Mouse (Mus musculus) heart, embryonic 12.5 days (tissue): ENCODE data around the gene Mettl2. TPM values are rescaled to one million over a fixed set of nuclear protein-coding genes. Genes with fewer than 3 reads are reported as not detected.

Source experiments
- ATAC-seq: fragments of 200-750 bp; cut with Nextera tagmentation; 2 replicates; pipeline ENCODE4 v1.8.0; 2017; ENCODE audit warnings: moderate TSS enrichment, moderate library complexity; ENCODE audit not compliant: insufficient number of reproducible peaks, low FRiP score
- H3K27ac ChIP-seq: fragments of 300-500 bp; sonication (generic); 2 replicates; pipeline ENCODE4 v1.5.1; 2016; ENCODE audit warnings: mild to moderate bottlenecking, moderate library complexity; ENCODE audit not compliant: poor library complexity, severe bottlenecking
- H3K27me3 ChIP-seq: fragments of 300-500 bp; sonication (generic); replicated peaks from 2 replicates; pipeline ENCODE4 v1.6.1; 2016; ENCODE audit warnings: mild to moderate bottlenecking, moderate library complexity
- H3K36me3 ChIP-seq: fragments of 300-500 bp; sonication (generic); 2 replicates; pipeline ENCODE4 v1.6.1; 2016; ENCODE audit warnings: mild to moderate bottlenecking, moderate library complexity
- H3K4me1 ChIP-seq: fragments of 300-500 bp; sonication (generic); replicated peaks from 2 replicates; pipeline ENCODE4 v1.6.1; 2016; ENCODE audit warnings: mild to moderate bottlenecking
- H3K4me2 ChIP-seq: fragments of 300-500 bp; sonication (generic); 2 replicates; pipeline ENCODE4 v1.6.1; 2016; ENCODE audit warnings: mild to moderate bottlenecking, moderate library complexity
- H3K4me3 ChIP-seq: fragments of 300-500 bp; sonication (generic); 2 replicates; pipeline ENCODE4 v1.5.1; 2016; ENCODE audit warnings: mild to moderate bottlenecking
- H3K9ac ChIP-seq: fragments of 300-500 bp; sonication (generic); 2 replicates; pipeline ENCODE4 v1.6.1; 2016; ENCODE audit warnings: mild to moderate bottlenecking, moderate library complexity
- H3K9me3 ChIP-seq: fragments of 300-500 bp; sonication (generic); replicated peaks from 2 replicates; pipeline ENCODE4 v1.6.1; 2016; ENCODE audit warnings: mild to moderate bottlenecking, moderate library complexity
- WGBS: fragments of 180-500 bp; shearing (Covaris S2); methylation state at CpG from one replicate; pipeline ENCODE4 v1.1.7; 2016; 5-methylcytosine and 5-hydroxymethylcytosine counted together
- polyA plus RNA-seq: library from polyadenylated mRNA; unstranded; fragments of >200 nt; fragmentation: Nextera tagmentation; extraction: Ambion mirVana; gene quantifications from 2 replicates; pipeline ENCODE4 v1.2.1, GENCODE M21; 2016

Mettl2 gene
- polyA plus RNA-seq, 1 experiment from 2014 or later, result 28.6 TPM

DNA sequence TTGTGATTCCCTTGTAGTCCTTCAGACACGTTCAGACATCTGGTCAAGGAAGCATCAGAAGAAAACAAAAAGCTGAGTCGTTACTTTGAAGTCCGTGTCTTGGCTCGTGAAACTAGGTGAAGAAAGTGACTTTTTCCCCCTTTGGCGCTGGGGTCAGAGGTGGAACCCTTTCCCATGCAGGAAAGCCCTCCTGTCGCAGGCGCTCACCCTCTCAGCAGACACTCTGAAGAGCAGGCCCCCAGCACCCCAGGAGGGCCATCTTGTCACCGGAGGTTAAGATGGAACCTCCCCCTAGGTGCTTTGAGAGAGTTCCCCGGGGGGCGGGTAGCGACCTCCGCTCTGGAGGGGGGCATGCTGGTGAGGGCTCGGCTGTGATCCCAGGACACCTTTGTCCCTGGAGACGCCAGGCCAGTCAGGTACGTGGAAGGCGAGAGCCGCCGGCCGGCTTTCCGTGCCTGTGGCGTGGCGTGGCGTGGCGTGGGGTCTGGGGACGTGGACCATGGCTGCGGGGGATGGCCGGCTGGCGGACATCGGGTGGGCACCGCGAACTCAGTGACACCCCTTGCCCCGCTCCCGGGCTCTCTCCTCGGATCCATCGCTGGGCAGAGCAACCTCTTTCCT lies 54.4 kb downstream of the Mettl2 start:
- Histone ChIP-seq H3K4me2 (peak overlapping the region; percentile 87), H3K27ac (peak overlapping the region; percentile 98), H3K9ac (peak overlapping the region; percentile 97), H3K36me3 (peaks cover 13% of the 10 kb centered on the region), H3K9me3 (no peaks in the 10 kb centered on the region), H3K27me3 (no peaks in the 10 kb centered on the region), H3K4me1 (peaks cover 25% of the 10 kb centered on the region), H3K4me3 (peak overlapping the region; percentile 85)
- 2% methylated on average over 35 of the region's 35 CpGs for WGBS
- peak; percentile 33 for ATAC-seq

DNA sequence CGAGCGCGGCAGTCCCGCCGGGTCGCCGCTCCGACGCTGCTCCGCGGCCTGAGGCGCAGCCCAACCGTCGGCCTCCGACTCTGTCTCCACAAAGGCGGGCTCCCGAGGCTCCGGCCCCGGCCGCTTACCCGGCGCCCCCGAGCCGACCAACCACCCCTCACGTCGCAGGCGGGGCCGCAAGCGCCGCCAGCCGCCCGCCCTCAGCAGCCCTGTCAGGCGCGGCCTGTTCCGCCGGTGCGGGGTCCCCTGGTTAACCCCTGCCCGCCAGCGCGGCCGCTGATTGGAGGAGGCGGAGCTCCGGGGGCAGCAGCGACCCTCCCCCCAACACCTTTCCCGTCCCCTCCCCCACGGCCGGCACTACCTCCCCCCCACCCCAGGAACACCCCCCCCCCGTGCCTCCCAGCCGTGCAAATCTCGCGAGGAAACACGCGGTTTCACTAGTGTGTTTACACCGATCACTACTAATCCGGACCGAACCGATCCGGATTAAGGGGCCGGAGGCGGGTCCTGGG lies 55.0 kb downstream of the Mettl2 start:
- peak overlapping the region; percentile 99 for H3K9ac ChIP-seq
- peak overlapping the region; percentile 87 for H3K4me2 ChIP-seq
- peak; percentile 95 for ATAC-seq
- H3K4me1 ChIP-seq, result peaks cover 25% of the 10 kb centered on the region
- under 1% methylated on average over 54 of the region's 60 CpGs for WGBS
- no peaks in the 10 kb centered on the region for H3K9me3 ChIP-seq
- peaks cover 17% of the 10 kb centered on the region for H3K36me3 ChIP-seq
- peak overlapping the region; percentile 85 for H3K4me3 ChIP-seq
- peak overlapping the region; percentile 98 for H3K27ac ChIP-seq
- H3K27me3 ChIP-seq, result no peaks in the 10 kb centered on the region

DNA sequence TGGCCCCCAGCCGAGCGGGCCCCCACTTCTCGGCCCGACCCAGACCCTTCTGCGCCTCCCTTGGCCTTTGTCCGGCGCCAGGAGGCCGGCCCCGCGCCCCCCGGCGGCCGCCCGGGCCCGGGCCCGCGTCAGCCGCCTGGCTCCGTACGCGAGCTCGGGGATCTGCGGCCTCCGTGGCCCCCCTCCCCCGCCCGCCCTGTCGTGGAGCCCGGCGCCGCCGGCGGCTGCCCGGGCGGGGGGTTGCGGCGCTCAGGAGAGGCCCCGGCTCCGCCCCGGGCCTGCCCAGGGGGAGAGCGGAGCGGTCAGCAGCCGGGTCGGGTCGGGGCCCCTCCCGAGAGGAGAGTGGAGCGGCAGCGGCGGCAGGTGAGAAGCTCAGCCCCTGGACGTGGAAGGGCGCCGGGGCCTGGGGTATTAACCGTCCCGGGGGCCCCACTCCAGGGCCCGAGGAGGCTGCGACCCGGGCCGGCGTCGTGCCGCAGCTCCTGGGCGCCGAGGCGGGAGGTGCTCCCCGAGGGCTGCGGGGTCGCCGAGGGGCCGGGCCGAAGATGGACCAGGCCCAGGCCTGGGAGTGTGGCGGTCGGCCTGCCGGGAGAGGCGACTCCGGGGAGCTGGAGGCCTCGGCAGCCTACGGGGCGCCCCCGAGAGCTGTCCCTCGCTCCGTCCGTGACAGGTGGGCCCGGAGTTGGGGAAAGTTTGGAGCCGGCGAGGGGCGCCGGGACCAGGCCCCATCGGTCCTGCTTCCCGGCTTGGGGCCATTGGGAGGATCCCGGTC lies 55.6 kb downstream of the Mettl2 start:
- Histone ChIP-seq H3K27ac (peak overlapping the region; percentile 98), H3K36me3 (peaks cover 17% of the 10 kb centered on the region)
- WGBS, result 2% methylated on average over 80 of the region's 89 CpGs

DNA sequence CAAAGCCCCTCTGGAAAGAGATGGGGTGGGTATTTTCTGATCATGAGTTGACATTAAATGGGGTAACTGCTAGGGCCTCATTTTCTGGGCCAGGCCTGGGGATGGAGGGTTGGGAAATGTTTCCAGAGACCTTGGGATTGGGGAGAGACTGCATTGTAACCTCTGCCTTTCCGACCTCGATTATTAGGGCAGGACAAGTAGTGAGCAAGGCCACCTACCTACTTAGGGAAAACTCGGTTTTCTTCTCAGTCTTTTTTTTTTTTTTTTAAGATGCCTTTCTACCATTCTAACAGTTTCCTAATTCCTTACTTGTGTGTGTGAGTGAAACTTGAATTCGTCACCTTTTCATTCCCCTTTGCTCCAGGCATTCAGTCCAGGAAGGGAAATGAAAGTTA lies 56.2 kb downstream of the Mettl2 start:
- peak overlapping the region; percentile 69 for H3K4me2 ChIP-seq
- H3K27ac ChIP-seq, result peak overlapping the region; percentile 98
- WGBS, result 4% methylated on average over 4 of the region's 4 CpGs
- peaks cover 14% of the 10 kb centered on the region for H3K36me3 ChIP-seq
- peak overlapping the region; percentile 85 for H3K4me3 ChIP-seq
- no peaks in the 10 kb centered on the region for H3K27me3 ChIP-seq
- ATAC-seq, result no peak
- peak overlapping the region; percentile 99 for H3K9ac ChIP-seq
- peaks cover 25% of the 10 kb centered on the region for H3K4me1 ChIP-seq
- no peaks in the 10 kb centered on the region for H3K9me3 ChIP-seq

More for the DNA sequence above, 55.6 kb downstream of the Mettl2 start:
- H3K4me2 ChIP-seq, result peak overlapping the region; percentile 69
- H3K27me3 ChIP-seq, result no peaks in the 10 kb centered on the region
- peak; percentile 80 for ATAC-seq
- peaks cover 25% of the 10 kb centered on the region for H3K4me1 ChIP-seq
- H3K4me3 ChIP-seq, result peak overlapping the region; percentile 85
- H3K9me3 ChIP-seq, result no peaks in the 10 kb centered on the region
- H3K9ac ChIP-seq, result peak overlapping the region; percentile 99

DNA sequence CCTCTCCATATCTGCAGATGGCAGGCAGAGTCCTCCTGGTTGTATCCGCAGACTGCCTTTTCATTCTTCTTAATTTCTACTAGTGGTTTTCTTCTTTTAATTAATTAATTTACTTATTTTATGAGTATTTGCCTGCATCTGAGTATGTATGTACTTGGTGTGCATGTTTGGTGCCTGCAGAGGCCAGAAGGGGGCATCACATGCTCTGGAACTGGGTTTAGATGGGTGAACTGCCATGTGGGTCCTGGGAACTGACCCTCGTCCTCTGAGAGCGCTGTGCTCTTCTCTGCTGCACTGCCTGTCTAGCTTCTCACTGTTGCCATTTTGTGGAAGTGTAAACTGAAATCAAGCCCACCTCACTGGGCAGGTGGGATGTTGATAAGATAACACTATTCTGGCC lies 58.5 kb downstream of the Mettl2 start:
- Histone ChIP-seq H3K4me3 (no peak overlapping the region), H3K27ac (no peak overlapping the region), H3K9me3 (no peaks in the 10 kb centered on the region), H3K36me3 (peaks cover 19% of the 10 kb centered on the region), H3K4me2 (no peak overlapping the region), H3K27me3 (no peaks in the 10 kb centered on the region), H3K9ac (no peak overlapping the region), H3K4me1 (peaks cover 18% of the 10 kb centered on the region)
- WGBS, result 94% methylated on average over 3 of the region's 3 CpGs
- ATAC-seq, result no peak

Other genes with a start within 250 kb of the Mettl2 start
- gene Efcab3, start 62.8 kb upstream of the Mettl2 start, polyA plus RNA-seq, result not detected in 2 replicates
- gene Gm10842, start 20.5 kb downstream of the Mettl2 start, polyA plus RNA-seq, result not detected in 2 replicates
- gene Tlk2, start 52.4 kb downstream of the Mettl2 start, polyA plus RNA-seq, result 20.7 and 21.0 TPM in 2 replicates
- gene Mrc2, start 166.2 kb downstream of the Mettl2 start, polyA plus RNA-seq, result 16.0 and 16.3 TPM in 2 replicates